Mouse (Mus musculus) myocyte (in vitro differentiated cells): ENCODE data around the gene Pole3. TPM values are rescaled to one million over a fixed set of nuclear protein-coding genes. Genes with fewer than 3 reads are reported as not detected.

ENCODE experiments used
- H3K27me3 ChIP-seq: one replicate; pipeline ENCODE4 v1.6.1; 2011; ENCODE audit not compliant: control insufficient read depth, insufficient read depth, insufficient read length
- H3K36me3 ChIP-seq: one replicate; pipeline ENCODE4 v1.6.1; 2011; ENCODE audit not compliant: control insufficient read depth, insufficient read depth
- H3K4me2 ChIP-seq: one replicate; pipeline ENCODE4 v1.6.1; 2011; ENCODE audit warnings: low read depth, control low read depth
- H3K4me3 ChIP-seq: one replicate; pipeline ENCODE4 v1.5.1; 2011; ENCODE audit warnings: mild to moderate bottlenecking, control low read depth, moderate library complexity
- H3K79me2 ChIP-seq: one replicate; pipeline ENCODE4 v1.6.1; 2011; ENCODE audit not compliant: control insufficient read depth, insufficient read depth
- H3ac ChIP-seq: one replicate; pipeline ENCODE4 v1.6.1; 2011; ENCODE audit not compliant: control insufficient read depth, insufficient read length
- CEBPB ChIP-seq: IDR thresholded peaks from 2 replicates; pipeline ENCODE4 v1.6.1; 2011; ENCODE audit warnings: mild to moderate bottlenecking, moderate library complexity; ENCODE audit not compliant: poor library complexity, insufficient read depth, severe bottlenecking
- E2F4 ChIP-seq: IDR thresholded peaks from one replicate; pipeline ENCODE4 v1.6.1; 2011; ENCODE audit warnings: mild to moderate bottlenecking, control low read depth, moderate library complexity; ENCODE audit not compliant: insufficient read depth
- MAX ChIP-seq: IDR thresholded peaks from one replicate; pipeline ENCODE4 v1.6.1; 2011; ENCODE audit warnings: low read depth, mild to moderate bottlenecking, control low read depth
- MYOD1 ChIP-seq, 3 experiments: IDR thresholded peaks; one replicate each; pipeline ENCODE4 v1.6.1; 2011; ENCODE audit warnings: control low read depth in 2 of 3, low read depth in 2 of 3, mild to moderate bottlenecking in 2 of 3, moderate library complexity in 1 of 3; ENCODE audit not compliant: insufficient read length in 2 of 3, control insufficient read depth in 1 of 3
- MYOG ChIP-seq, 3 experiments: IDR thresholded peaks; one replicate each; pipeline ENCODE4 v1.6.1; 2011; ENCODE audit warnings: control low read depth in 2 of 3, low read depth in 2 of 3, mild to moderate bottlenecking in 2 of 3; ENCODE audit not compliant: insufficient read length in 2 of 3, control insufficient read depth in 1 of 3, insufficient read depth in 1 of 3
- POLR2A ChIP-seq: IDR thresholded peaks from one replicate; pipeline ENCODE4 v1.6.1; 2011; ENCODE audit warnings: low read depth, mild to moderate bottlenecking, control low read depth, moderate library complexity; ENCODE audit not compliant: insufficient read length
- POLR2AphosphoS2 ChIP-seq: IDR thresholded peaks from one replicate; pipeline ENCODE4 v1.6.1; 2011; ENCODE audit warnings: low read depth, control low read depth; ENCODE audit not compliant: insufficient read length
- REST ChIP-seq: IDR thresholded peaks from one replicate; pipeline ENCODE4 v1.6.1; 2011; ENCODE audit warnings: mild to moderate bottlenecking, control low read depth, moderate library complexity; ENCODE audit not compliant: insufficient read depth, insufficient read length
- SRF ChIP-seq: IDR thresholded peaks from one replicate; pipeline ENCODE4 v1.6.1; 2011; ENCODE audit warnings: low read depth; ENCODE audit not compliant: control insufficient read depth, insufficient read length
- TCF12 ChIP-seq: IDR thresholded peaks from one replicate; pipeline ENCODE4 v1.6.1; 2011; ENCODE audit warnings: mild to moderate bottlenecking, control low read depth; ENCODE audit not compliant: poor library complexity, insufficient read depth, severe bottlenecking
- TCF3 ChIP-seq: IDR thresholded peaks from one replicate; pipeline ENCODE4 v1.6.1; 2011; ENCODE audit warnings: low read depth, control low read depth; ENCODE audit not compliant: insufficient read length
- USF1 ChIP-seq: IDR thresholded peaks from one replicate; pipeline ENCODE4 v1.6.1; 2011; ENCODE audit warnings: low read depth, mild to moderate bottlenecking, control low read depth, moderate library complexity
- polyA plus RNA-seq: library from polyadenylated mRNA; unstranded; fragments of >200 nt; fragmentation: generic; extraction: Trizol; gene quantifications from one replicate; pipeline ENCODE4 v1.2.1, GENCODE M21; 2012; ENCODE audit warnings: missing spikeins

The Pole3 gene
- polyA plus RNA-seq, 1 experiment: 37.3 TPM

- H3K4me3 ChIP-seq: no peak overlapping the region
Observed at GRCm38 (mm10) chr4:62517046-62517445, 7.8 kb downstream of the Pole3 start.

GRCm38 (mm10) chr4:62516579-62516978 is 8.3 kb downstream of the Pole3 start:
- Histone ChIP-seq H3K4me2 (no peak overlapping the region), H3K4me3 (no peak overlapping the region)

More at GRCm38 (mm10) chr4:62517046-62517445, 7.8 kb downstream of the Pole3 start:
- Histone ChIP-seq H3K27me3 (no peaks in the 10 kb centered on the region), H3ac (no peak overlapping the region), H3K79me2 (no peaks in the 10 kb centered on the region), H3K36me3 (peaks cover 12% of the 10 kb centered on the region), H3K4me2 (no peak overlapping the region)
- no peak for TF ChIP-seq USF1
- no peak for TF ChIP-seq TCF12
- no peak for TF ChIP-seq MAX
- no peak for TF ChIP-seq SRF

GRCm38 (mm10) chr4:62516079-62516478 is 8.8 kb downstream of the Pole3 start:
- TF ChIP-seq POLR2A (no peak), CEBPB (no peak), MYOD1 (IDR thresholded peaks at IDR 0.05; ENCODE audit: control insufficient read depth in 1 of 3, insufficient read length in 2 of 3, low read depth in 2 of 3) (no peak), POLR2AphosphoS2 (no peak), USF1 (no peak), REST (no peak), SRF (no peak), MYOG (IDR thresholded peaks at IDR 0.05; ENCODE audit: control insufficient read depth in 1 of 3, insufficient read depth in 1 of 3, insufficient read length in 2 of 3, low read depth in 2 of 3) (no peak), MAX (no peak), TCF3 (no peak), E2F4 (no peak), TCF12 (no peak)
- Histone ChIP-seq H3ac (no peak overlapping the region), H3K4me2 (no peak overlapping the region), H3K27me3 (no peaks in the 10 kb centered on the region), H3K36me3 (peaks cover 21% of the 10 kb centered on the region), H3K79me2 (no peaks in the 10 kb centered on the region), H3K4me3 (no peak overlapping the region)

More at GRCm38 (mm10) chr4:62516579-62516978, 8.3 kb downstream of the Pole3 start:
- H3K27me3 ChIP-seq: no peaks in the 10 kb centered on the region
- H3K79me2 ChIP-seq: no peaks in the 10 kb centered on the region
- no peak overlapping the region for H3ac ChIP-seq
- TF ChIP-seq CEBPB: no peak
- no peak for TF ChIP-seq SRF
- TF ChIP-seq USF1: no peak
- TF ChIP-seq MAX: no peak
- no peak for TF ChIP-seq REST
- no peak for TF ChIP-seq E2F4
- no peak for TF ChIP-seq TCF3
- no peak for TF ChIP-seq POLR2AphosphoS2
- H3K36me3 ChIP-seq: peaks cover 16% of the 10 kb centered on the region

GRCm38 (mm10) chr4:62515490-62515889 is 9.4 kb downstream of the Pole3 start:
- Histone ChIP-seq H3K36me3 (peaks cover 26% of the 10 kb centered on the region), H3K79me2 (no peaks in the 10 kb centered on the region), H3K4me2 (no peak overlapping the region), H3ac (no peak overlapping the region), H3K4me3 (no peak overlapping the region), H3K27me3 (no peaks in the 10 kb centered on the region)
- no peak for TF ChIP-seq MYOD1 (IDR thresholded peaks at IDR 0.05; ENCODE audit: control insufficient read depth in 1 of 3, insufficient read length in 2 of 3, low read depth in 2 of 3)
- TF ChIP-seq TCF12: no peak
- TF ChIP-seq REST: no peak
- TF ChIP-seq TCF3: no peak
- TF ChIP-seq USF1: no peak
- TF ChIP-seq POLR2A: no peak
- TF ChIP-seq SRF: no peak
- TF ChIP-seq POLR2AphosphoS2: no peak
- TF ChIP-seq E2F4: no peak
- TF ChIP-seq CEBPB: no peak
- TF ChIP-seq MAX: no peak
- TF ChIP-seq MYOG (IDR thresholded peaks at IDR 0.05; ENCODE audit: control insufficient read depth in 1 of 3, insufficient read depth in 1 of 3, insufficient read length in 2 of 3, low read depth in 2 of 3): no peak

GRCm38 (mm10) chr4:62514995-62515394 is 9.9 kb downstream of the Pole3 start:
- no peaks in the 10 kb centered on the region for H3K79me2 ChIP-seq
- TF ChIP-seq E2F4 (no peak), SRF (no peak), TCF3 (no peak), MYOD1 (IDR thresholded peaks at IDR 0.05; ENCODE audit: control insufficient read depth in 1 of 3, insufficient read length in 2 of 3, low read depth in 2 of 3) (no peak), CEBPB (no peak), REST (no peak), MAX (no peak), MYOG (IDR thresholded peaks at IDR 0.05; ENCODE audit: control insufficient read depth in 1 of 3, insufficient read depth in 1 of 3, insufficient read length in 2 of 3, low read depth in 2 of 3) (no peak)
- no peak overlapping the region for H3K4me2 ChIP-seq
- no peaks in the 10 kb centered on the region for H3K27me3 ChIP-seq
- H3K4me3 ChIP-seq: no peak overlapping the region
- H3K36me3 ChIP-seq: peaks cover 26% of the 10 kb centered on the region
- H3ac ChIP-seq: no peak overlapping the region
